Comparison of ENCODE assay signal across 8 mouse cellular contexts in the genomic region with DNA sequence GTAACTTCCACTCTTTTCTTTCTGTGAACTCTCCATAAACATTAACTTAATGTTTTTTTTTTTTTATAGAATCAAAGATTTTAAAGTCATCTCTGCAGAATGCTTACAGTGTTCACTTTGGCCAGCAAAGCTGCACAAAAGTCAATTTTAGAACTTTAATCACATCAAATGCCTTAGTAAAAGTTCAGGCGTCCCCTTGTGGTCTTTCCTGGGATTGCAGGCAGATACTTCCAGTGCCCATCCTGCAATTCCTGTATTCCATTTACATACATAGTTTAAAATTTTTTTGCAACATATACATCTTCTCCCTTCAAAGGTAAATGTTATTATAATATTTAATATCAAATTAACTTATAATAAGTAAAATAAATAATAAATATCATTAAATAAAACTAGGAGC.
DNase-seq lines count a peak whose midpoint lies in the region; ATAC-seq and TF ChIP-seq lines count a peak whose summit lies in the region.

No protein-coding gene starts in this region.

- H3K27ac ChIP-seq in forebrain, postnatal 0 days (ENCODE audit: low read depth, low read length), result no peak overlapping the region
- no peak overlapping the region for H3K27ac ChIP-seq in forebrain, embryonic 12.5 days
- no peak overlapping the region for H3K27ac ChIP-seq in midbrain, embryonic 14.5 days (replicated peaks; ENCODE audit: low read depth, low read length)
- H3K27ac ChIP-seq in midbrain, embryonic 13.5 days, result no peak overlapping the region

- 0% methylated on average over 1 of the region's 1 CpGs for WGBS in forebrain, postnatal 0 days
- 0% methylated on average over 1 of the region's 1 CpGs for WGBS in forebrain, embryonic 12.5 days
- 0% methylated on average over 1 of the region's 1 CpGs for WGBS in midbrain, embryonic 14.5 days
- whole genome bisulfite sequencing in midbrain, embryonic 13.5 days, result 0% methylated on average over 1 of the region's 1 CpGs

- H3K27me3 ChIP-seq in forebrain, postnatal 0 days (ENCODE audit: insufficient read depth, low read length), result no peaks in the 10 kb centered on the region
- H3K27me3 ChIP-seq in forebrain, embryonic 12.5 days, result no peaks in the 10 kb centered on the region
- H3K27me3 ChIP-seq in midbrain, embryonic 14.5 days (ENCODE audit: control insufficient read depth, insufficient read depth, low read length), result no peaks in the 10 kb centered on the region
- H3K27me3 ChIP-seq in midbrain, embryonic 13.5 days, result no peaks in the 10 kb centered on the region

- no peak for ATAC-seq in forebrain, postnatal 0 days
- no peak for ATAC-seq in forebrain, embryonic 12.5 days (ENCODE audit: low FRiP score)
- no peak for ATAC-seq in midbrain, embryonic 14.5 days (ENCODE audit: low FRiP score, low TSS enrichment)
- ATAC-seq in midbrain, embryonic 13.5 days, result no peak
- peak; percentile 42; the same call in 1 of the 2 replicates for ATAC-seq in granulocyte monocyte progenitor cell, adult 5-6 weeks (replicated peaks; ENCODE audit: poor library complexity, severe bottlenecking)
- no peak for ATAC-seq in monocyte, adult 5-6 weeks (replicated peaks; ENCODE audit: insufficient number of reproducible peaks, low FRiP score, low TSS enrichment, poor library complexity, severe bottlenecking)

- H3K4me2 ChIP-seq in forebrain, postnatal 0 days (ENCODE audit: low read depth), result no peak overlapping the region
- H3K4me2 ChIP-seq in forebrain, embryonic 12.5 days, result no peak overlapping the region
- H3K4me2 ChIP-seq in midbrain, embryonic 14.5 days (ENCODE audit: low read length), result no peak overlapping the region
- no peak overlapping the region for H3K4me2 ChIP-seq in midbrain, embryonic 13.5 days (replicated peaks)

- no peak overlapping the region for H3K4me3 ChIP-seq in forebrain, postnatal 0 days (ENCODE audit: low read depth, low read length)
- no peak overlapping the region for H3K4me3 ChIP-seq in forebrain, embryonic 12.5 days (replicated peaks)
- no peak overlapping the region for H3K4me3 ChIP-seq in midbrain, embryonic 14.5 days (replicated peaks; ENCODE audit: low read depth, low read length)
- H3K4me3 ChIP-seq in midbrain, embryonic 13.5 days (replicated peaks), result no peak overlapping the region

- no peaks in the 10 kb centered on the region for H3K36me3 ChIP-seq in forebrain, postnatal 0 days (ENCODE audit: insufficient read depth)
- H3K36me3 ChIP-seq in forebrain, embryonic 12.5 days (replicated peaks), result no peaks in the 10 kb centered on the region
- H3K36me3 ChIP-seq in midbrain, embryonic 14.5 days (ENCODE audit: control insufficient read depth, insufficient read depth, low read length), result no peaks in the 10 kb centered on the region
- no peaks in the 10 kb centered on the region for H3K36me3 ChIP-seq in midbrain, embryonic 13.5 days

- no peaks in the 10 kb centered on the region for H3K4me1 ChIP-seq in forebrain, postnatal 0 days (ENCODE audit: insufficient read depth)
- no peaks in the 10 kb centered on the region for H3K4me1 ChIP-seq in forebrain, embryonic 12.5 days
- H3K4me1 ChIP-seq in midbrain, embryonic 14.5 days (ENCODE audit: control insufficient read depth, insufficient read depth, low read length), result no peaks in the 10 kb centered on the region
- no peaks in the 10 kb centered on the region for H3K4me1 ChIP-seq in midbrain, embryonic 13.5 days (replicated peaks)

- TF ChIP-seq CTCF in forebrain, postnatal 0 days (IDR thresholded peaks at IDR 0.05; ENCODE audit: low read depth), result peak; percentile 87

- H3K9me3 ChIP-seq in forebrain, postnatal 0 days (ENCODE audit: low read length), result no peaks in the 10 kb centered on the region
- no peaks in the 10 kb centered on the region for H3K9me3 ChIP-seq in forebrain, embryonic 12.5 days
- H3K9me3 ChIP-seq in midbrain, embryonic 14.5 days (ENCODE audit: control insufficient read depth, low read length), result no peaks in the 10 kb centered on the region
- no peaks in the 10 kb centered on the region for H3K9me3 ChIP-seq in midbrain, embryonic 13.5 days

- H3K9ac ChIP-seq in forebrain, postnatal 0 days, result no peak overlapping the region
- no peak overlapping the region for H3K9ac ChIP-seq in forebrain, embryonic 12.5 days
- H3K9ac ChIP-seq in midbrain, embryonic 14.5 days (replicated peaks; ENCODE audit: low read length), result no peak overlapping the region
- H3K9ac ChIP-seq in midbrain, embryonic 13.5 days (replicated peaks), result no peak overlapping the region

- peak; percentile 74 for DNase-seq in forebrain, postnatal 0 days
- peak; percentile 84 for DNase-seq in midbrain, embryonic 14.5 days
- peak; percentile 62 for DNase-seq in adrenal gland, postnatal 10 days
- peak; percentile 67 for DNase-seq in lung, postnatal 14 days
